Mouse (Mus musculus) embryonic stem cell, embryonic (primary cell): ENCODE measurements around the gene Mpp5.

Experiments used
- CTCF ChIA-PET, 4 experiments: fragments of 300-600 bp in 2 of 4; fragments of 350-600 bp in 2 of 4; sonication (Branson Sonifier 250); formaldehyde crosslinking; loops; one replicate each; lab custom pipeline; 2022; ENCODE audit warnings: inconsistent platforms in 2 of 4; lab: Charles Lee
- POLR2A ChIA-PET, 4 experiments: fragments of 300-600 bp in 2 of 4; fragments of 350-600 bp in 2 of 4; sonication (Branson Sonifier 250); formaldehyde crosslinking; loops; one replicate each; lab custom pipeline; 2022; ENCODE audit warnings: antibody characterized with exemption in 4 of 4, inconsistent platforms in 1 of 4; lab: Charles Lee

The Mpp5 gene

GRCm38 (mm10) chr12:78814437-78814836, 65.7 kb downstream of the Mpp5 start:
- CTCF ChIA-PET: no interaction called here

GRCm38 (mm10) chr12:78834496-78834895, 85.8 kb downstream of the Mpp5 start:
- POLR2A ChIA-PET: no interaction called here
- CTCF ChIA-PET: no interaction called here

More at GRCm38 (mm10) chr12:78814437-78814836, 65.7 kb downstream of the Mpp5 start:
- POLR2A ChIA-PET: no interaction called here

- ChIA-PET CTCF (no interaction called here), POLR2A (interaction anchor here in 1 of 4 experiments (1.0 to 2.1 kb wide), 2 partner anchors 19 to 48 kb away, joined by 3 to 14 read pairs; no protein-coding TSS in a partner anchor)
Observed at GRCm38 (mm10) chr12:78839906-78840305, 91.2 kb downstream of the Mpp5 start.

- CTCF ChIA-PET: interaction anchor here in 1 of 4 experiments (0.6 to 1.7 kb wide), 2 partner anchors 20 to 201 kb away, joined by 3 to 5 read pairs; partner anchors contain the start of gene Eif2s1
- POLR2A ChIA-PET: interaction anchor here in 2 of 4 experiments (0.6 to 1.3 kb wide), 5 partner anchors 9 to 455 kb away, joined by 3 to 5 read pairs (median 3); partner anchors contain the start of gene Rad51b (in 1 of the 2)
Observed at GRCm38 (mm10) chr12:78842429-78842828, 93.7 kb downstream of the Mpp5 start.

- ChIA-PET CTCF (no interaction called here), POLR2A (interaction anchor here in 2 of 4 experiments (1.1 to 1.6 kb wide), 5 partner anchors 10 to 21 kb away, joined by 3 to 5 read pairs (median 3); partner anchors contain the start of genes Atp6v1d (in 1 of the 2) and Eif2s1 (in 1 of the 2))
Observed at GRCm38 (mm10) chr12:78848246-78848645, 99.5 kb downstream of the Mpp5 start.

DNA sequence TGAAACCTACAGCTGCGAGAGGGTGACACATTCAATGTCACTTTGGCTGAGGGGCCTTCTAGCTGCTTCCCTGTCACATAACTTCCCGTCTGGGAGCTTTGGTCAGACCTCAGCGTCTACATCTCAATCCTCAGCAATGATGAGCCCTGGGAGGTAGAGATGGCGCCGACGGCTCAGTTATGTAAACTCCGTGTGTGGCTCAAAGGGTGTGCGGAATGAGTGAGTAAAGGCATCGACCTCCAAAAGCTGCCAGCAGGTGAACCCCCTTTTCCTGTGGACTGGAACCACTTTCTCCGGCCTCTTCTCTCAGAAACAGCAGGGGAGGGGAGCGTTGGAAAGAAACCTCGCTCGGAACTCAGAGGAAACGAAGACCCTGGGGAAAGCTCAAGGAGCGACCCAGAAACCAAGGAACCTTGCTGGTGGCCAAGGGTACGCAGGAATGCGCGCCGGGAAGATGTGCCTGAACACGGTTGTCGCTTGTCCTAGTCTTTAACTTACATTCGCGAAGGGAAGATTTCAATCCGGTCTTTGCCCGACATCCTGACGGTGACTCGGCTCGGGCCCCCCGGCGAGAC, 112.3 kb downstream of the Mpp5 start:
- CTCF ChIA-PET: interaction anchor here in 2 of 4 experiments (1.1 to 1.5 kb wide), 4 partner anchors 10 to 162 kb away, joined by 3 to 7 read pairs (median 4); no protein-coding TSS in a partner anchor
- POLR2A ChIA-PET: interaction anchor here in 3 of 4 experiments (0.6 to 2.5 kb wide), 26 partner anchors 8 to 635 kb away, joined by 3 to 18 read pairs (median 4); partner anchors contain the start of genes Gphn (in 2 of the 3) and Rad51b (in 1 of the 3)

DNA sequence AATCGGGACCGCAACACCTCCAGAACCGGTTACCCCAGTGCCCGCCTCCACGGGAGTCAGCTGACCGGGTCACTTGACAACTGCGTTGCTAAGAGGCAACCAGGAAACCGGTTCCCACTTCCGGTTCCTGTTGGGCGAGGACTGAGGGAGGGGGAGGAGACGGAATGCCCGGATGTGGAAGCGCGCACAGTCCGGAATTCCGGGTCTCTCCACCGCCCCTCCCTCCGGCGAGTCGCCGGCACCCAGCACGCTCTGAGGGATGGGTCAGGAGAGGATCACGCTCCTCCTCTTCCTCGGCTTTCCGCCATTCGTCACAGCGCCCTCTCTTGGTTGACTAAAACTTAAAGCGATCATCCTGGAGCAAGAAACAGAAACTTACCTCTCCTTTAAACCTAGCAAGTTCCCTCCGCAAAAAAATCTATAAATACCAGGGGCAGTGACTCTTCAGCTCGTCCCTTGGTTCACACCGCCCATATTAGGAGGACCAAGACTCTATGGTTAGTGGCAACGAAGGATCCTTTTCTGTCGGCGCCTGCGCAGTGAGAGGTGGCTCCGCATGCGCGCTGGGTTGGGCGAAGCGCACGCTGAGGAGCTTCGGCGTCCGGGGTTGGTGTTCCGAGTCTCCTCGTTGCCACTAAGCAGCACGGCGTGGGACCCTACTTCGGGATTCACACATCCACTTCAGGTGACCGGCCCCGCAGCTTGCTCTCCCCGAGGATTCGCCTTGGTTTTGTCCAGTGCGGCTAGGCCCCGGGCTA, 113.0 kb downstream of the Mpp5 start, which contains the start of the genes Atp6v1d and Eif2s1:
TSS of gene Atp6v1d (minus strand) at position 143 of the 758 bp plus-strand sequence.
TSS of gene Eif2s1 (plus strand) at position 324 of the 758 bp plus-strand sequence.
- ChIA-PET POLR2A (interaction anchor here (0.5 to 2.5 kb wide), 36 partner anchors 10 to 1575 kb away, joined by 3 to 18 read pairs (median 4); partner anchors contain the start of genes Gphn (in 2 of the 4), Dcaf5 (in 1 of the 4), Pigh (in 1 of the 4) and Rad51b (in 1 of the 4)), CTCF (interaction anchor here in 3 of 4 experiments (0.7 to 1.5 kb wide), 7 partner anchors 10 to 185 kb away, joined by 3 to 7 read pairs (median 3); no protein-coding TSS in a partner anchor)

- ChIA-PET POLR2A (interaction anchor here (0.5 to 2.5 kb wide), 32 partner anchors 9 to 1574 kb away, joined by 3 to 18 read pairs (median 4); partner anchors contain the start of genes Gphn (in 2 of the 4), Dcaf5 (in 1 of the 4), Pigh (in 1 of the 4) and Rad51b (in 1 of the 4)), CTCF (interaction anchor here in 3 of 4 experiments (0.7 to 1.5 kb wide), 8 partner anchors 9 to 184 kb away, joined by 3 to 7 read pairs (median 3); no protein-coding TSS in a partner anchor)
Observed at GRCm38 (mm10) chr12:78862254-78862730, 113.6 kb downstream of the Mpp5 start.

- ChIA-PET POLR2A (interaction anchor here in 2 of 4 experiments (0.6 to 3.7 kb wide), 5 partner anchors 9 to 23 kb away, joined by 4 to 20 read pairs (median 4); no protein-coding TSS in a partner anchor), CTCF (interaction anchor here in 1 of 4 experiments (0.6 to 1.2 kb wide), 2 partner anchors 22 to 53 kb away, joined by 4 to 6 read pairs; no protein-coding TSS in a partner anchor)
Observed at GRCm38 (mm10) chr12:78865434-78865833, 116.7 kb downstream of the Mpp5 start.

DNA sequence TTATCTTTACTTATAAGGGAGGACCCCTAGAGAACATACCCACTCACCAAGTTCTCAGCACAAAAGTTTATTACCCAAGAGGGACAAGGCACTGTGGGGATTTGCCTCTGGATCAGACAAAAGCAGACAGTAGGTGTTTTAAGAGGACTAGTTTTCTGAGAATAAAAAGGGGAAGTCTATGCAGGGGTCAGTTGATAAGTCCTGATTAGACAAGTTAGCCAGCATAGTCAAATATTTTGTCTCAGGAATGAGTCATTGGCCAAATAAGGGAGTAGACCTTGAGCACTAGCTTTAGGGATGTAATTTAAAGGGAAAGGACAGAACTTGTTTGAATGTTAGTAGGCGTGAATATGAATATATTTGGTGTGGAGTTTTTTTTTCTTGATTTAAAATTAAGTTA, 119.4 kb downstream of the Mpp5 start:
- ChIA-PET CTCF (interaction anchor here in 1 of 4 experiments (0.5 kb wide), 1 partner anchor 782 kb away, joined by 3 read pairs; no protein-coding TSS in a partner anchor), POLR2A (no interaction called here)

- ChIA-PET POLR2A (interaction anchor here in 3 of 4 experiments (0.5 to 3.9 kb wide), 6 partner anchors 9 to 162 kb away, joined by 3 to 15 read pairs (median 7); partner anchors contain the start of genes Atp6v1d (in 1 of the 3) and Eif2s1 (in 1 of the 3)), CTCF (interaction anchor here in 2 of 4 experiments (0.5 to 1.1 kb wide), 2 partner anchors 12 to 16 kb away, joined by 3 read pairs; no protein-coding TSS in a partner anchor)
Observed at GRCm38 (mm10) chr12:78874581-78874980, 125.9 kb downstream of the Mpp5 start.

GRCm38 (mm10) chr12:78890062-78890461, 141.4 kb downstream of the Mpp5 start:
- ChIA-PET CTCF (no interaction called here), POLR2A (interaction anchor here in 1 of 4 experiments (0.6 to 2.6 kb wide), 5 partner anchors 9 to 768 kb away, joined by 3 to 10 read pairs (median 3); partner anchors contain the start of genes Atp6v1d and Eif2s1)
